Mouse (Mus musculus) lung, adult 10 weeks (tissue): ENCODE results near the gene Vmn1r179. TPM values are rescaled to one million over a fixed set of nuclear protein-coding genes. Genes with fewer than 3 reads are reported as not detected.

Experiments used
- polyA plus RNA-seq: library from polyadenylated mRNA; stranded (reverse); fragments of 350-450 nt; fragmentation: Illumina TruSeq; extraction: RNeasy Lipid Tissue Mini Kit (QIAGEN cat#74804); gene quantifications from one replicate; pipeline ENCODE4 v1.2.3, GENCODE M21; 2014; ENCODE audit warnings: low read depth, low replicate concordance; ENCODE audit not compliant: insufficient read depth

Gene Vmn1r179
- polyA plus RNA-seq, result not detected

GRCm38 (mm10) chr7:23926678-23927077 lies at the start of gene Vmn1r179:
TSS of gene Vmn1r179 (plus strand) at chr7:23926978.

GRCm38 (mm10) chr7:23891709-23892108 lies 35.1 kb upstream of the Vmn1r179 start, which contains the start of gene Vmn1r178:
TSS of gene Vmn1r178 (plus strand) at chr7:23892009.

GRCm38 (mm10) chr7:23950332-23950731 lies 23.6 kb downstream of the Vmn1r179 start, which contains the start of gene Vmn1r180:
TSS of gene Vmn1r180 (plus strand) at chr7:23950632.

GRCm38 (mm10) chr7:23974315-23974714 lies 47.5 kb downstream of the Vmn1r179 start, which contains the start of gene Vmn1r181:
TSS of gene Vmn1r181 (plus strand) at chr7:23974615.

Other genes starting within 250 kb of the Vmn1r179 start
- not detected for gene Vmn1r173, start 226.3 kb upstream of the Vmn1r179 start, polyA plus RNA-seq
- not detected for gene Vmn1r174, start 174.7 kb upstream of the Vmn1r179 start, polyA plus RNA-seq
- not detected for gene Vmn1r175, start 116.3 kb upstream of the Vmn1r179 start, polyA plus RNA-seq
- gene Vmn1r176, start 89.6 kb upstream of the Vmn1r179 start, polyA plus RNA-seq, result not detected
- not detected for gene Vmn1r177, start 60.5 kb upstream of the Vmn1r179 start, polyA plus RNA-seq
- not detected for gene Vmn1r178, start 35.0 kb upstream of the Vmn1r179 start, polyA plus RNA-seq
- not detected for gene Vmn1r180, start 23.7 kb downstream of the Vmn1r179 start, polyA plus RNA-seq
- not detected for gene Vmn1r181, start 47.6 kb downstream of the Vmn1r179 start, polyA plus RNA-seq
- gene V1rd19, start 74.7 kb downstream of the Vmn1r179 start, polyA plus RNA-seq, result not detected
- not detected for gene Vmn1r183, start 126.3 kb downstream of the Vmn1r179 start, polyA plus RNA-seq
- 12.8 TPM for gene Zfp180, start 154.9 kb downstream of the Vmn1r179 start, polyA plus RNA-seq
- gene Zfp112, start 185.3 kb downstream of the Vmn1r179 start, polyA plus RNA-seq, result 0.94 TPM
- gene Zfp235, start 207.2 kb downstream of the Vmn1r179 start, polyA plus RNA-seq, result 4.7 TPM
- 0.18 TPM for gene Zfp114, start 248.1 kb downstream of the Vmn1r179 start, polyA plus RNA-seq